Mouse (Mus musculus) midbrain, embryonic 10.5 days (tissue): ENCODE results near the gene Sult6b1. TPM values are rescaled to one million over a fixed set of nuclear protein-coding genes. Genes with fewer than 3 reads are reported as not detected.

Experiments used
- DNase-seq: peaks from one replicate; pipeline ENCODE4 v3.0.0-alpha.2; 2017; ENCODE audit warnings: low spot score
- H3K27ac ChIP-seq: fragments of 300-500 bp; sonication (generic); replicated peaks from 2 replicates; pipeline ENCODE4 v1.5.1; 2016; ENCODE audit warnings: mild to moderate bottlenecking
- H3K27me3 ChIP-seq: fragments of 300-500 bp; sonication (generic); 2 replicates; pipeline ENCODE4 v1.6.1; 2016; ENCODE audit warnings: low read depth, mild to moderate bottlenecking; ENCODE audit not compliant: poor library complexity, severe bottlenecking
- H3K36me3 ChIP-seq: fragments of 300-500 bp; sonication (generic); 2 replicates; pipeline ENCODE4 v1.6.1; 2016; ENCODE audit warnings: mild to moderate bottlenecking, moderate library complexity
- H3K4me1 ChIP-seq: fragments of 300-500 bp; sonication (generic); 2 replicates; pipeline ENCODE4 v1.6.1; 2016
- H3K4me3 ChIP-seq: fragments of 300-500 bp; sonication (generic); 2 replicates; pipeline ENCODE4 v1.5.1; 2016; ENCODE audit warnings: mild to moderate bottlenecking, moderate library complexity
- H3K9me3 ChIP-seq: fragments of 300-500 bp; sonication (generic); replicated peaks from 2 replicates; pipeline ENCODE4 v1.6.1; 2016; ENCODE audit warnings: mild to moderate bottlenecking
- WGBS: fragments of 180-500 bp; shearing (Covaris S2); methylation state at CpG from one replicate; pipeline ENCODE4 v1.1.7; 2016; 5-methylcytosine and 5-hydroxymethylcytosine counted together
- polyA plus RNA-seq: library from polyadenylated mRNA; unstranded; fragments of >200 nt; fragmentation: Nextera tagmentation; extraction: Ambion mirVana; gene quantifications from 2 replicates; pipeline ENCODE4 v1.2.1, GENCODE M21; 2016

Gene Sult6b1
- polyA plus RNA-seq, 1 experiment from 2014 or later, result 0.10 TPM

- Histone ChIP-seq H3K27me3 (no peaks in the 10 kb centered on the region), H3K27ac (no peak overlapping the region), H3K4me1 (no peaks in the 10 kb centered on the region), H3K9me3 (no peaks in the 10 kb centered on the region), H3K4me3 (no peak overlapping the region), H3K36me3 (peaks cover 14% of the 10 kb centered on the region; the same call in 1 of the 2 replicates)
- DNase-seq, result no peak
- WGBS, result 91% methylated on average over 6 of the region's 6 CpGs
These were observed 32.9 kb downstream of the Sult6b1 start for GRCm38 (mm10) chr17:78873886-78874285.

- 90% methylated on average over 10 of the region's 10 CpGs for WGBS
These were observed 50.5 kb downstream of the Sult6b1 start for GRCm38 (mm10) chr17:78856243-78856642.

GRCm38 (mm10) chr17:78842271-78842928, 64.4 kb downstream of the Sult6b1 start:
- WGBS, result 93% methylated on average over 7 of the region's 7 CpGs
- Histone ChIP-seq H3K36me3 (peaks cover 89% of the 10 kb centered on the region), H3K9me3 (no peaks in the 10 kb centered on the region)

More at GRCm38 (mm10) chr17:78856243-78856642, 50.5 kb downstream of the Sult6b1 start:
- peaks cover 32% of the 10 kb centered on the region for H3K36me3 ChIP-seq
- no peaks in the 10 kb centered on the region for H3K9me3 ChIP-seq
- no peak for DNase-seq
- H3K27ac ChIP-seq, result no peak overlapping the region
- no peaks in the 10 kb centered on the region for H3K27me3 ChIP-seq
- H3K4me1 ChIP-seq, result no peaks in the 10 kb centered on the region
- no peak overlapping the region for H3K4me3 ChIP-seq

GRCm38 (mm10) chr17:78836056-78836455, 70.7 kb downstream of the Sult6b1 start:
- peak overlapping the region; percentile 83 for H3K27ac ChIP-seq
- peaks cover 10% of the 10 kb centered on the region for H3K4me1 ChIP-seq
- peak overlapping the region; percentile 90 for H3K4me3 ChIP-seq
- H3K27me3 ChIP-seq, result no peaks in the 10 kb centered on the region
- no peaks in the 10 kb centered on the region for H3K9me3 ChIP-seq
- H3K36me3 ChIP-seq, result peaks cover 31% of the 10 kb centered on the region
- no peak for DNase-seq
- 45% methylated on average over 2 of the region's 2 CpGs for WGBS

More at GRCm38 (mm10) chr17:78842271-78842928, 64.4 kb downstream of the Sult6b1 start:
- Histone ChIP-seq H3K4me1 (no peaks in the 10 kb centered on the region), H3K27ac (no peak overlapping the region), H3K4me3 (no peak overlapping the region), H3K27me3 (no peaks in the 10 kb centered on the region)
- DNase-seq, result no peak

GRCm38 (mm10) chr17:78834856-78835835, 71.6 kb downstream of the Sult6b1 start, which contains the start of the genes Heatr5b and Gpatch11:
Gene Heatr5b, minus strand, starts transcription at chr17:78835364.
Gene Gpatch11, plus strand, starts transcription at chr17:78835567.
- peak within 1 kb of the TSS; percentile 83 for H3K27ac ChIP-seq
- peaks cover 10% of the 10 kb centered on the region for H3K4me1 ChIP-seq
- peaks cover 31% of the 10 kb centered on the region for H3K36me3 ChIP-seq
- no peaks in the 10 kb centered on the region for H3K27me3 ChIP-seq
- no peaks in the 10 kb centered on the region for H3K9me3 ChIP-seq
- peak within 1 kb of the TSS; percentile 90 for H3K4me3 ChIP-seq
- peak; percentile 100 for DNase-seq
- WGBS, result under 1% methylated on average over 81 of the region's 81 CpGs

Other genes starting within 250 kb of the Sult6b1 start
- gene Strn, start 169.8 kb downstream of the Sult6b1 start, polyA plus RNA-seq, result 5.4 and 6.1 TPM in 2 replicates
- gene Heatr5b, start 71.6 kb downstream of the Sult6b1 start, polyA plus RNA-seq, result 12.5 and 17.3 TPM in 2 replicates
- 35.7 and 38.7 TPM in 2 replicates for gene Gpatch11, start 71.4 kb downstream of the Sult6b1 start, polyA plus RNA-seq
- gene Eif2ak2, start 24.4 kb downstream of the Sult6b1 start, polyA plus RNA-seq, result 4.6 and 5.9 TPM in 2 replicates
- gene Cebpzos, start 9.5 kb upstream of the Sult6b1 start, polyA plus RNA-seq, result 111 and 116 TPM in 2 replicates
- gene Cebpz, start 30.1 kb upstream of the Sult6b1 start, polyA plus RNA-seq, result 55.8 and 58.4 TPM in 2 replicates
- 51.3 and 55.7 TPM in 2 replicates for gene Ndufaf7, start 30.1 kb upstream of the Sult6b1 start, polyA plus RNA-seq
- 44.3 and 48.2 TPM in 2 replicates for gene Prkd3, start 113.8 kb upstream of the Sult6b1 start, polyA plus RNA-seq
- gene Qpct, start 144.9 kb upstream of the Sult6b1 start, polyA plus RNA-seq, result 5.8 and 8.0 TPM in 2 replicates